Mouse (Mus musculus) layer of hippocampus, postnatal 25 days (tissue): Measurements from ENCODE around the gene Osmr. TPM values are rescaled to one million over a fixed set of nuclear protein-coding genes. Genes with fewer than 3 reads are reported as not detected.
A peak's percentile ranks its signal among the peaks of the same experiment; 100 is the strongest.

Source experiments
- DNase-seq, 2 experiments: peaks; one replicate each; pipeline ENCODE4 v3.0.0; 2022; ENCODE audit warnings: mixed read lengths in 2 of 2, low spot score in 1 of 2; ENCODE audit errors: extremely low spot score in 1 of 2
- total RNA-seq, 2 experiments: library from RNA; stranded (reverse); gene quantifications; 2 replicates each; pipeline ENCODE4 v1.2.3; 2021

The Osmr gene
- 1 to 10 TPM; 2.7 to 2.8 TPM for total RNA-seq

DNA sequence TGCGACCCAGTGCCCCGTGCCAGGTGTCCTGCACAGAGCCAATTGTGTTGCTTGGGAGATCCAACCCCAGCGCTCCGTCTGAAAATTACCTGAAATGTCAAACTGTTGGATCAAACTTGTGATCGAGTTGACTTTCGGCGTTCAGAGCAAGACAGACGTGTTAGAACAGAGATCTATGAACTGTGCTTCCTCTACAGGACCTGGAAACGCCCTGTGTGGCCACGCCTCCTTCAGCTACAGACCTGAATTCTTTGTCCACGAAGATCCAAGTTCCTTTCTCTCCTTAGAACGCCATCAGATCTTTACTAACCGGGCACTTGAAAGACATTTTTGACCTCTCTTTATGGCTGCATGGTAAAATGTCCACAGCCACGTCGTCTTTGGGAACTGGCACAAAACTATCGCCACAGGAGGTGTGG lies at the start of gene Osmr:
Gene Osmr, minus strand, starts transcription at position 369 of the 419 bp plus-strand sequence.
- DNase-seq: no peak

DNA sequence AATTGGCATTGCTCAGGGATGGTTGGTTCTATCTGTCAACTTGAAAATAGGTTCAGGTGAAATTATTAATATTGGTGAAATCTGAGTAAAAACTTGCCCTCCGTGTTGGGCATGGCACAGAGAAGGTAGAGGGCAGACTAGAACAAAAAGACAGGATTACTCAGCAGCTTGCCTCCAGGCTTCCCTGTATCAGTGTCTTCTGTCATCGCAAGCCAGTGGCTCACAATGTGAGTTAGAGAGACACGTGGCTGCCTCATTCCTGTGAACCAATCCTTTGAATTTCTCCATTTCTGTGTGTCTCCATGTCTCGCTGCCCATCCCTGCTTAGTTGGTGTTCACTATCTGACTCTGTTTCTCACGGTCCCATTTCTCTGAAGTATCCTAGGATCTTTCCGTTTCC lies 44.6 kb upstream of the Osmr start:
- DNase-seq: no peak

DNA sequence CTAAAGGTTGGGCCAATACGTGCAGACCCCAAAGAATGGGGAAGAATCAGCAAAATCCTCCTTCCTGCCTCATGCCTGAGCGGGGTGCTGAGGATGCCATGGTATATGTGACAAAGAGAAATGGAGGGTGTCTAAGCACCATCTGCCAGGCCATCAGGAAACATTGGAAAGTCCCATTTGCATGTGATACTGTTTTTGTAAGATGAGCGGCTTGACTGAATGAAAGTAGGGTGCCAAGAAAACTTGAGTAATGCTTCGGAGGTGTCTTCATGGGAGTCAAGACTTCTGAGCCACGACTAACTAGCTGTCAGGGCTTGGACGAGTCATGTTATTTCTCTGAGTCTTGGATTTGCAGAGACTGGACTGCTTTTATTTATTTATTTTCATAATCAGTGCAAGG lies 39.4 kb upstream of the Osmr start:
- no peak for DNase-seq

DNA sequence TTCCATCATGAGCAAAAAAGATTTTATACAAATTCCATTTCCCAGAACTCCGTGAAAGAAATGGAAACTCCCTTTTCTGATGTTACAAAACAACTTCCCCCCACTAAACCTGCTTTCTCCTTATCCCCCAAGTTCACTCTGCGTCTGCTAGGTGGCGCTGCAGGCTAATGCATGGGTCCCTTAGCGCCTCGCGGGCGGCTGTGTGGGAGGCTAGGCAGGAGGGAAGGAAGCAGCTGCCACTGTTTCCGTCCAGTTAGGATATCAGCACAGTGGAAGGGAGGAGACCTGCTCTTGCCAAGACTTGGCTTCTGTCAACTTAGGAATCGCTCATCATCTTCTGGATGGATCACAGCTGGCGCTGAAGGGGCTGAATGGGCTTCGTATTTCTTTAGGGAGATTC lies 34.9 kb upstream of the Osmr start:
- peak; percentile 89 to 96 for DNase-seq

DNA sequence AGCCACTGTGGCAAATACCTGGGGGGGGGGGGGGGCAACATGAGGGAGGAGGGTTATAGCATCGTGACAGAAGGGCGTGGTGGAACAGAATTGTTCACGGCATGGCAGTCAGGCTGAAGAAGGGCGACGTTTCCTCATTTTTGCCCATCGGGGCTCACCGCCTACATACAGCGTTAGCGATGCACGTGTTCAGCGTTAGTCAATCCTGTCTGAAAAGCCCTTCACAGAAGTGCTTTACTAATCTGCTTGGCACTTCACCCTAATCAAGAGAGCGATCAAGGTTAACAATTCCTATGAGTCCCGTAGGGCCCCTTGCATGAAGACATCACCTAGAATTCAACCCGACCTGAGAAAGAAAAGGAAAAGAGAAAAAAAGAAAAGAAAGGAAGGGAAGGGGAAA lies 34.3 kb upstream of the Osmr start:
- DNase-seq: no peak

DNA sequence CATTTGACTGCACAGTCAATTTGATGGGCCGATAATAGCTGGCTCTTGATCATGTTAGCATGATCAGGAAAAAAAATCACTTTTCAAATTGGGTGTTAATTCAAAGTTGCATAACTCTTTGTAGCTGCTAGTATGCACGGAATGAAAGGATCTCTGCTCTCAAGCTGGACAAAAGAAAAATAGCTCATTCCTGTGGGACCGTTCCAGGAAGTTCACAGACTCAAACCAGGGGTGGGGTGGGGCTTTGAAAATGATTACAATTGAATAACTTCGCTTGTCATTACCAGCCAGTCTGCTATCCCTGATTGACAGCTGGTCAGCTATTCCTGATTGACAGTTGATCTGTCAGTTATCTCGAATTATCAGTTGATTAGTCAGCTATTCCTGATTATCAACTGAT lies 33.8 kb upstream of the Osmr start:
- no peak for DNase-seq

DNA sequence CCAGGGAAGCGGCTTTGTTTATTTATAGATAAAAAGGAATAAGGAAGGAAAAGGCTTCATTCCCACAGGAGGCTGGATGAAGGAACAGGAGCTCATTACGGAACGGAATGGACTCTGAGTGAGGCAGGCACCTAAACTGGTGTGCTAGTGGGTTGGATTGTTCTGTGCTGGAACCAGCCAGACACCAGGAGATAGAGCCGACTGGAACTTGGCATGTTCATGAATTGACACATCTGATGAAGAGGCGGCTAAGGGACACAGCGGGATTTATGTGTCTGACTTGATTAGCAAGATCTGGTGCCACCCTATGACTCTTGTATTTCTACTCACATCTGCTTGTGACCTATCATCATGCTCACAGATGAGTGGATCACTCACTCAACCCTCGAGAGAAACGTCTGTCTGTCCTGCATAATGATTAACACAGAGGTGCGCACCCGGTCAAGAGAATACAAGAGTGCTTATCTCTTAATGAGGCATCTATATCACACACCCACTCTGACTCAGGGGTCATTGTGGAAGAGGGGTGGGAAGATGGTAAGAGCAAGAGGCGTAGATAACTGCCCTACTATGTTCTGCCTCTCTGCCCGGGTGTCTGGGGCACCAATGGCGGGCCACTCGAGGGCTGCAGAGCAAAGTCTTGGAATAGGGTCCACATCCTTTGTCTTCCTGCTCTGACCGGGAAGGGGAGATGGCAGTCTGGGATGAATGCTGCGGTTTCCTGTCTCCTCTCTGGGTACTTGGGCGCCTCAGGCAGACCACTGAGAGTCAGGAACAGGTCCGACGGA lies 31.7 kb upstream of the Osmr start:
- no peak for DNase-seq

DNA sequence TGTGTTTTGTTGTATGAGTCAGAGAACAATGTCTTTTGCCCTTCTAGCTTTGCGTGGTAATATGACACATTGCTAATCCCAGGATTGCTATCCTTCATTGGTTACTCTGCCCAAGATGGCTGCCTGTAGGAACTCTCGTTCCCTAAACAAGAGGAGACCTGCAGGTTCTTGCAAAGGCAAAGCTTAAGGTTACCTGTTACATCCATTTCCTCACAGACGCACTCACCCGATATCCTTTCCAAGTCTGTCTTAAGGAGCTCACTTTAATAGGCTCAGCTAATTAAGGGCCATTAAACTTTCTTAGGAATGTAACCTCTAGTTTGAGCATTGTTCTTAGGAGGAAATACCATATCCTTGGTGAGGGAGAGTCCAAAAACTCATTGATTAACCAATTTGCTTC lies 31.0 kb upstream of the Osmr start:
- DNase-seq: no peak

DNA sequence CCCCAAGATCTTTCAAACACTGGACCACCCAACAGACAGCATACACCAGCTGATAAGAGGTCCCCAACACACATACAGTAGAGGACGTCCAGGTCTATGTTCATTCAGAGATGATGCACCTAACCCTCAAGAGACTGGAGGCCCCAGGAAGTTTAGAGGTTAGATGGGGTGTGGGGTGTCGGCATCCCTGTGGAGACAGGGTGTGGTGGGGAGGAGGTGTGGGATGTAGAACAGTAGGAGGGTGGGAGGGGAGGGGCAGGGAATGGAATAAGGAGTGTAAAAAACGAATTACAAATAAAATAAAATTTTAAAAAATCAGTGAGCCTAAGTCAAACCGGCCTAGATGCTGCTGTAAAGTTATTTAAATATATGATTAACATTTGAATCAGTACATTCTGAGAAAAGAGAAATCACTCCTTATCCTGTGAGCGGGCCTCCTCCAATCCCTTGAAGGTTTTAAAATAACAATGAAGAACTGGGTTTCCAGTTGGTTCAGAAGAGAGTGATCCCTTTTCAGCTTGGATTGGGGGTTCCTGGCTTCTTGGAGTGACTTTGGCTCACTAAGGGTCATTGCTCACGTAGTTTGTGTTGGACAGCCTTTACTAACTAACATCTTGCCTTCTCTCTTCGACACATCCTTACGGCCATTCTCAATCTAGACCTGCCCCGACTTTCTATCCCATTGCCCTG lies 28.7 kb upstream of the Osmr start:
- no peak for DNase-seq

DNA sequence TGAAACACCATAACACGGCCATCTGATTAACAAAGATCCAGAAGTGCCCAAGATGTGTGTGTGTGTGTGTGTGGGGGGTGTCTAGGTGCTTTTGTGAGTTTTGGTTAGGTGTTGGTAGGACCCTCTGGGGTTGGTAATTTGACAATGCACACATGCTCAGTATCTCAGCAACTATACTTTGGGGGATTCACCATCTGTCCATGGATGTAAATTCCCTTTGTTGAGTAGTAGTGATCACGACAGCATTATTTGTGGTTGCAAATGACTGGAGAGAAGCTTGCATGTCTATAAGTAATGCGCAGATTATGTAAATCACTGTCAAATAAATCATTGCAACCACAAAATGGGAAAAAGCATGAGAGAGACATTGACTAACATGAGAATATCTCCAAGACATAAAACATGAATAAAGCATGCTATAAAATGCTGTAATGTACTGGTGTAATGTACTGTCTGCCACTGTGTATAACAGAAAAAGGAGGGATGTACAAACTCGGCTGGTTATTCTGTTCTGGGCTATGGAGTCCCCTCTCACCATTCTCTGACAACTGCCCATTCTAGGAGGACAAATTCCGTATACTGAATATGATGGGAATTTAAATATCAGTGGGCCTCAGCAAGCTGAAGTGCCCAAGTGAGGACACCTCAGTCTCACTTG lies 27.3 kb upstream of the Osmr start:
- no peak for DNase-seq

DNA sequence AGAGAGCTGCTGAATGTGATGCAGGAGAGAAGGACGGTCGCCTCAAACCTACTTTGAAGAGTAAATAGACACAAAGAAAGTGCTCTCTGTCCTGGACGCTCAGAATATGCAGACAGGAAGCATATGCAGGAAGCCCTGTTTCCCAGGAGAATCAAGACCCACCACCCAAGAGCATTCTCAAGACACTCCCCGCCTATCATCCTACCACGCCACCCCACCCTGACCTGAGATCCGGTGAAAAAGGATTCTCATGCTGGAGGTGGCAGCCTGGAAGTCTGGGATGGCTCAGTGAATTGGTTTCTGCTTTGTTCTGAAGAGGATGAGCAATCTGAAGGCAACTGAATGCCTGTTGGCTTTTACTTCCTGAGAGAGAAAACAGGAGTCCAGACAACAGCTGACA lies 26.5 kb upstream of the Osmr start:
- DNase-seq: no peak

DNA sequence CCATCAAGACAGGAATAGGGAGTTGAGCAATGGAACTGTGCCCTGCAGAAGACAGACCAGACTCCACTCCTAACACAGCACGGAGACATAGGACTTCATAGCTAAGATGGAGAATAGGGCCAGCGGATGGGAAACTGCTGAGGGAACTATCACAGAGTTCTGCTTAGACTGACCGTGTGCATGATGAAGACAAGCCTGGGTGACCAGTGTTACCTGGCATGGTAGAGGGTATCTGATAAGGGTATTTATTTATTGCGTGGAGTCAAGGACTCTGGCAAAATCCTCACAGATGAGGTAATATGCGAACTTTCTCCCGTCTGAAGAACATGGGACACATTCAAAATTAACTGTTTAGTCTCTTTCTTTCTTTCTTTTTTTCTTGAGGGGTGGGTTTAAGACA lies 9.5 kb upstream of the Osmr start:
- no peak for DNase-seq

DNA sequence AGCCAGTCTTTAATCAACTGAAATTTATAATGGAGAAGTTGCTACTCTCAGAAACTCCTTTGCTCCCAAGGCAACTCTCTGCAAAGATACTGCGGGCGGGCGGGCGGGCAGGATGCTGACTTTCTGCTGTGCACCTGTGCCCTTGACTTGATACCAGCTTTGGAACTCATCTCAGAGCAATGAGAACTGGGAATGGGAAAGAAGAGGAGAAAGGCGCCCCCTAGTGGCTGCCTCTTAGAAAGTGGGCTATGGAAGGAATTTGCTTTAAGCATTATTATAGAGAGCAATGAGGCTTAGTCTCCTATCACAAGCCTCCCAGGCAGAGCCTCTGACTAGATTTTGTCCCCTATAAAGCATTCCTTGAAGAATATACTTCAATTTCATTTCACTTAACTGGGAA lies 9.0 kb upstream of the Osmr start:
- DNase-seq: peak; percentile 49 to 82

DNA sequence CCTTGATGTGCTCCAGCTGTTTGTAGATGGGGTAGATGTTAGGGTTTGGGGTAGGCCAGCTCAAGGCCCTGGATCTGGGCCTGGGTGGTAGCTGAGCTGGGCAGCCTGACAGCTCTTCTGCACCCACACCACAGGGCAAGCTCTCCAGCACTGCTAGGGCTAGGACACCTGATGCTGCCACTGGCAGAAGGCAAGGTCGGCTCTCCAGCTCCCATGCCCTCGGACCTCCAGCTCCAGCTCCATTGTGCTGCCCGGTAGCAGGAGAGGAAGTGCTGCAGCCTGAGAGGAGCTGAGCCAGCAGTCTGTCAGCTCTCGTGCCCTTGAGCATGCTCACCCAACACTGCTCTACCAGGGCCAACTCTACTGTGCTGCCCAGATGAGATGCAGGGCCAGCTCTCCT lies 8.3 kb upstream of the Osmr start:
- no peak for DNase-seq

DNA sequence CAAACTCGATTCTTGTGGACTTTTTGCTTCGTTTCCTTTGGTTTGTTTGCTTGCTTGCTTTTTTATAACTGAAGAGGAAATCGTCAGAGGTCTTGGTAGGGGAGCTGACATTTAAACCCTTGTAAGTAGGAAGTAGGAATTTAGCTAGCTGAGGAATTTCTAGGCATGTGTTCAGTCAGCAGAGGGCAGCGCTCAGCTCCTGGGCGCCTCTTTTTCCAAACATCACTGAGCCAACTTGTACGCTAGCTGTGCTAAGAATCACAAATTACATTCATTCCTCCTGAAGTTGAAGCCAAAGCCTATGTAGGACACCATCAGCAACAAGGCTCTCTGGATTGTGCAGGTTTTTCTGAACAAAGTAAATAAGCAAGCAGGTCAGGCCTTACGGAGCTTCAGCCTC lies 7.4 kb upstream of the Osmr start:
- DNase-seq: peak in 1 of 2 experiments; percentile 32

DNA sequence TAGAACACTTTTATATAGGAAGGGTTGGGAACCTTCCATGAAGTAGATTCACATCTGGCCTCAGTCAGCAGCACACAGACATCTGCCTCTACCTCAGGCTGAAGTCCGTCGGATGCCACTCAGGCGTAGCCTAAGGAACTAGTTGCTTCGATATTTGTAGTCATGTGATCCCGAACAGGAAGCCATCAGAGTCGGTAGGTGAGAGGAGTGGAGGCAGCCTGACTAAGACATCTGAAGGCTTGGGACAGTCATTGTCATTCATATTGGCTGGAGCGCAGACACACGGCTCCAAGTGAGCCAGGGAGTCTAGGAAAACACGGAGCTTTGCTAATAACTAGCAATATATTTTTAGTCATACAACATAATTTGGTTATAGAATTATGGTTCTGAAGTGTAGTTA lies 6.4 kb upstream of the Osmr start:
- DNase-seq: no peak

DNA sequence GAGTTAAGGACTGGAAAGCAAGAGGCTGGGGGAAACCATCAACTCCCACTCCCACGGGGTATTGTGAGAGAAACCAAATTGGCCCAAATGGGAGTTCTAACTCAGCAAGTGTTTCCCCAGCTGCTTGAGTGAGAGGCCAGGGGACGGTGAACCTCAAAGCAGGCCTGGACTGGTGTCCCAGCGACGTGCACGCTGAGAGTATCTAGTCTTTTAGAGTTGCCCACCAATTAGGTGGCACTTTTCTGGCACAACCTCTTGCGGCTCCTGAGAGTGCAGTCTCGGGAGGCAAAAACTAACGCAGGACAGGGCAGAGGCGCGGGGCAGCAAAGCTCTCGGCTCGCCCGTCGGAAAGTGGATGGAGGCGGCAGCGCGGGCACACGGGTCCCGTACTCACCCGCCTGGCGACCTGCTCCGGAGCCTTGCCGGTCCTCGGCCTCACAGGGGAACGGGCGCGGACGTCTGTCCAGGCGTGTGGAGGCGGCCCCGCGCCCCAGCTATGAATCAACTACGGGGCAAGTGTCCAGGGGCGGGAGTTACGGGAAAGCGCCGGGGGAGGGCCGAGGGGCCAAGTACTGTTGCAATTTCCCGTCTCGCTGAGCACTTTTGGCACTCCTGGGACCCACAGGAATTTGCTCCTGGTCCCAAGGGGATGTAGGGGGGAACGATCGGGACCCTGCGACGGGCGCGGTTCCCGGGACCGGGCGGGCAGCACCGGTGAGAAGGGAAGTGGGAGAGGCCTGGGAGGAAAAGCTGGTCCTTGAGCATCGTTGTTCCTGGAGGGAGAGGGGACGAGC lies 765 bp downstream of the Osmr start:
- no peak for DNase-seq

DNA sequence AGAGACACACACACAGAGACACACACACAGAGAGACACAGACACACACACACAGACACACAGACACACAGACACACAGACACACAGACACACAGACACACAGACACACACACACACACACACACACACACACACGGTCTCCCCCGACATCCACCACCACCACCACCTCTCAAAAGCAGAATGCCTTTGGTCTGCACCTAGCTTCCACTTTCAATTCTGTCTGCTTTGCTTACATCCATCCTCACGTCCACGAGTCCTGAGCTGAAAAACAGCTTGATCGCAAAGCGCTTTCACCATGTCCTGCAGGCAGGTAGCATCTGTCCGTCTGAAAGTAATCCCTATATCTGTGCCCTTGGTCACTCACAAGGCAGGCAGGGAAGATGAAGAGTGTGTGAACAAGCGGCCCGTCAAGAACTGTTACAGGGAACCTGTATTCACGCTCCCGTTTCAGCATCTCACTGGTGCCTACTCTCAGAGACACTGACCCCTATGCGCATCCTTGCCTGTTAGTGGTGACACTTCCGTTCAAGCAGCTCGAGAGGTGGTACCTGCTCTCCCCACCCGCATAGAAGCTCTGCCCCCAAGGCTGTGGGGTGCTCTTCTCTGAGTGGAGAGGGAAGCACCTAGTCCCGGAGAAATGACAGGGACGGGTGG lies 1.5 kb downstream of the Osmr start:
- DNase-seq: no peak

DNA sequence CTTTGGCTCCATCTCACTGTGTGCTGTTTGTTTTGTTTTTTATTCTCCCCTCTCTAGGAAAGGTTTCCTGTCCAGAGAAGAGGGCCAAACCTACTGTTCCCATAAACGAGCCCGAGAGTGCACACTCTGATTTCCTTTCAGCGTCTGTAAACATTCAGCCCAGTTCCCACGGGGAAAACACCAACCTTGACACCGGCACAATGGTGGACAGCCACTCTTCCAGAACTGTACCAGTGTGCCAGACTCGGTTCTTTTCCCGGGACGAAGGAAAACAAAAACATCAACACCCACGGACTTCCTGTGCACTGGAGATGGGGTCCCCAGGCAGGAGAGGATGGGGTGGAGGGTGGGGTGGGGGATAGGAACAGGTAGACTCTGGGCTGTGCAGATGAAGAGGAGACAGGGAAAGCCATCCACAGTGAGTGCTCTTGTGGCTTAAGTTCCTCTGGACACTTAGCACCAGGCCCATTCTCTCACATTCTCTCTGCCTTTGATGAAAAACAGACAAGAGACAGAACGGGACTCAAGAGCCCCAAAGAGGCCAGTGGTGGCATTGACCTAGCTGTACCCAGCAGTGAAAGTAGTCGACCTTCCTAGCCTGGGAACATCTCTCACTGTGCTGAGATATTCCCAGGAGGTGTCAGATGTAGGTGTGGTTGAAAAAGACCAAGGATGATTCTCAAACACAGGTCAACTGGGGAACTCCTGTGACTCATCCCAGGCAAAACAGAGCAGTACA lies 3.0 kb downstream of the Osmr start:
- DNase-seq: no peak

DNA sequence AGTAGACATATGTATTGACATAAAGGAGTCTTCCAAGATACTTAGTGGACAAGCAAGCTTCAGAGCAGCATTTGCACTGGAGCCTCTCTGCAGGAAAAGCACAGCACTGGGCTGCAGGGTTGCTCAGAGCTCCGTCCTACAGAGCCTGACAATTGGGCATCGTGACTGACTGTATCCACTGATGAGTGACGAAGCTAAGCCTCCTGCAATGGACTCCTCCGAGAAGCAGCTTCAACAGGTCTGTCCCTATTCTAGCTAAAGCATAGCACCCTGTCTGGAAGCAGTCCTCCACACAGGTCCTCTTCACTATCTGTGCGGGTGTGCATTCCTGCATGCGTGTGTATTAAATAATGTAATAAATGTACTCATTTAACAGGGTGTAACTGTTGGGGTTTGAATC lies 7.9 kb downstream of the Osmr start:
- no peak for DNase-seq
